Mouse (Mus musculus): ENCODE measurements around the gene Necab2. TPM values are rescaled to one million over a fixed set of nuclear protein-coding genes. Genes with fewer than 3 reads are reported as not detected.

The Necab2 gene
- 0.71 and 0.75 TPM in 2 replicates for polyA plus RNA-seq (2016; fragmentation: Nextera tagmentation; extraction: Ambion mirVana)

- ATAC-seq (ENCODE audit: insufficient number of reproducible peaks, low FRiP score) = peak; percentile 48
- H3K27ac ChIP-seq (ENCODE audit: poor library complexity, severe bottlenecking) = no peak within 1 kb of the TSS
- H3K27me3 ChIP-seq (replicated peaks) = peaks cover 85% of the 10 kb centered on the region
Measured at GRCm38 (mm10) chr8:119446211-119446989, at the start of gene Necab2. Gene Necab2 (plus strand): TSS chr8:119446719.

GRCm38 (mm10) chr8:119398558-119398957 lies 48.0 kb upstream of the Necab2 start:
- 88% methylated on average over 9 of the region's 9 CpGs for WGBS
- H3K27ac ChIP-seq (ENCODE audit: poor library complexity, severe bottlenecking) = no peak overlapping the region; the same call in 1 of the 2 replicates
- no peak for ATAC-seq (ENCODE audit: insufficient number of reproducible peaks, low FRiP score)
- no peak overlapping the region for H3K4me3 ChIP-seq
- peaks cover 28% of the 10 kb centered on the region for H3K36me3 ChIP-seq
- H3K9me3 ChIP-seq (replicated peaks) = no peaks in the 10 kb centered on the region
- no peak overlapping the region for H3K9ac ChIP-seq
- H3K4me1 ChIP-seq (replicated peaks) = peaks cover 21% of the 10 kb centered on the region
- H3K4me2 ChIP-seq = no peak overlapping the region
- H3K27me3 ChIP-seq (replicated peaks) = no peaks in the 10 kb centered on the region

More at GRCm38 (mm10) chr8:119446211-119446989, at the start of gene Necab2:
- Histone ChIP-seq H3K9me3 (replicated peaks) (no peaks in the 10 kb centered on the region), H3K36me3 (no peaks in the 10 kb centered on the region), H3K4me1 (replicated peaks) (peaks cover 3% of the 10 kb centered on the region; the same call in 1 of the 2 replicates), H3K9ac (peak within 1 kb of the TSS; percentile 73), H3K4me3 (peak within 1 kb of the TSS; percentile 65), H3K4me2 (peak within 1 kb of the TSS; percentile 97)
- WGBS = 2% methylated on average over 51 of the region's 52 CpGs

- Histone ChIP-seq H3K36me3 (peaks cover 34% of the 10 kb centered on the region), H3K27me3 (replicated peaks) (no peaks in the 10 kb centered on the region), H3K4me2 (peak overlapping the region; percentile 7; the same call in 1 of the 2 replicates), H3K4me1 (replicated peaks) (peaks cover 19% of the 10 kb centered on the region), H3K9ac (no peak overlapping the region), H3K4me3 (no peak overlapping the region), H3K9me3 (replicated peaks) (no peaks in the 10 kb centered on the region), H3K27ac (ENCODE audit: poor library complexity, severe bottlenecking) (0 out of 2 replicates have a peak overlapping the region, but pooled peaks have one; percentile 16)
- no peak for ATAC-seq (ENCODE audit: insufficient number of reproducible peaks, low FRiP score)
- WGBS = 55% methylated on average over 6 of the region's 6 CpGs
Measured at GRCm38 (mm10) chr8:119399255-119399654, 47.3 kb upstream of the Necab2 start.

GRCm38 (mm10) chr8:119400122-119400671 lies 46.3 kb upstream of the Necab2 start:
- no peak overlapping the region for H3K4me2 ChIP-seq
- no peak for ATAC-seq (ENCODE audit: insufficient number of reproducible peaks, low FRiP score)
- H3K36me3 ChIP-seq = peaks cover 43% of the 10 kb centered on the region
- no peak overlapping the region for H3K27ac ChIP-seq (ENCODE audit: poor library complexity, severe bottlenecking)
- no peak overlapping the region for H3K9ac ChIP-seq
- peaks cover 19% of the 10 kb centered on the region for H3K4me1 ChIP-seq (replicated peaks)
- no peak overlapping the region for H3K4me3 ChIP-seq
- WGBS = 82% methylated on average over 9 of the region's 9 CpGs
- H3K27me3 ChIP-seq (replicated peaks) = no peaks in the 10 kb centered on the region
- H3K9me3 ChIP-seq (replicated peaks) = no peaks in the 10 kb centered on the region

GRCm38 (mm10) chr8:119400904-119401303 lies 45.6 kb upstream of the Necab2 start:
- H3K27me3 ChIP-seq (replicated peaks) = no peaks in the 10 kb centered on the region
- H3K9ac ChIP-seq = no peak overlapping the region
- peaks cover 12% of the 10 kb centered on the region for H3K4me1 ChIP-seq (replicated peaks)
- H3K27ac ChIP-seq (ENCODE audit: poor library complexity, severe bottlenecking) = no peak overlapping the region
- 81% methylated on average over 3 of the region's 3 CpGs for WGBS
- peaks cover 45% of the 10 kb centered on the region for H3K36me3 ChIP-seq
- H3K4me3 ChIP-seq = no peak overlapping the region
- ATAC-seq (ENCODE audit: insufficient number of reproducible peaks, low FRiP score) = no peak
- no peak overlapping the region for H3K4me2 ChIP-seq
- no peaks in the 10 kb centered on the region for H3K9me3 ChIP-seq (replicated peaks)

GRCm38 (mm10) chr8:119403912-119404311 lies 42.6 kb upstream of the Necab2 start:
- no peak overlapping the region for H3K4me2 ChIP-seq
- H3K4me3 ChIP-seq = no peak overlapping the region
- H3K9ac ChIP-seq = no peak overlapping the region
- H3K27me3 ChIP-seq (replicated peaks) = no peaks in the 10 kb centered on the region
- peaks cover 62% of the 10 kb centered on the region for H3K36me3 ChIP-seq
- peaks cover 7% of the 10 kb centered on the region for H3K4me1 ChIP-seq (replicated peaks)
- 69% methylated on average over 10 of the region's 10 CpGs for WGBS
- H3K27ac ChIP-seq (ENCODE audit: poor library complexity, severe bottlenecking) = no peak overlapping the region
- H3K9me3 ChIP-seq (replicated peaks) = no peaks in the 10 kb centered on the region
- no peak for ATAC-seq (ENCODE audit: insufficient number of reproducible peaks, low FRiP score)

GRCm38 (mm10) chr8:119404648-119405047 lies 41.9 kb upstream of the Necab2 start:
- Histone ChIP-seq H3K27ac (ENCODE audit: poor library complexity, severe bottlenecking) (no peak overlapping the region), H3K4me3 (no peak overlapping the region), H3K9me3 (replicated peaks) (no peaks in the 10 kb centered on the region), H3K9ac (no peak overlapping the region), H3K27me3 (replicated peaks) (no peaks in the 10 kb centered on the region), H3K4me2 (no peak overlapping the region), H3K36me3 (peaks cover 70% of the 10 kb centered on the region), H3K4me1 (replicated peaks) (no peaks in the 10 kb centered on the region)
- WGBS = 94% methylated on average over 5 of the region's 5 CpGs
- ATAC-seq (ENCODE audit: insufficient number of reproducible peaks, low FRiP score) = no peak

- H3K4me1 ChIP-seq (replicated peaks) = peaks cover 5% of the 10 kb centered on the region; the same call in 1 of the 2 replicates
- H3K9me3 ChIP-seq (replicated peaks) = no peaks in the 10 kb centered on the region
- no peak for ATAC-seq (ENCODE audit: insufficient number of reproducible peaks, low FRiP score)
- no peak overlapping the region for H3K9ac ChIP-seq
- H3K4me2 ChIP-seq = no peak overlapping the region
- no peak overlapping the region for H3K4me3 ChIP-seq
- H3K27ac ChIP-seq (ENCODE audit: poor library complexity, severe bottlenecking) = no peak overlapping the region
- H3K36me3 ChIP-seq = peaks cover 71% of the 10 kb centered on the region
- 79% methylated on average over 8 of the region's 8 CpGs for WGBS
- H3K27me3 ChIP-seq (replicated peaks) = no peaks in the 10 kb centered on the region
Measured at GRCm38 (mm10) chr8:119408311-119408710, 38.2 kb upstream of the Necab2 start.

GRCm38 (mm10) chr8:119412037-119412734 lies 34.3 kb upstream of the Necab2 start:
- no peak overlapping the region for H3K9ac ChIP-seq
- H3K4me3 ChIP-seq = no peak overlapping the region
- no peak overlapping the region for H3K4me2 ChIP-seq
- H3K36me3 ChIP-seq = peaks cover 45% of the 10 kb centered on the region
- ATAC-seq (ENCODE audit: insufficient number of reproducible peaks, low FRiP score) = no peak
- H3K27ac ChIP-seq (ENCODE audit: poor library complexity, severe bottlenecking) = no peak overlapping the region
- no peaks in the 10 kb centered on the region for H3K9me3 ChIP-seq (replicated peaks)
- peaks cover 5% of the 10 kb centered on the region; the same call in 1 of the 2 replicates for H3K4me1 ChIP-seq (replicated peaks)
- 50% methylated on average over 10 of the region's 10 CpGs for WGBS
- peaks cover 16% of the 10 kb centered on the region for H3K27me3 ChIP-seq (replicated peaks)

GRCm38 (mm10) chr8:119412735-119413498 lies 33.6 kb upstream of the Necab2 start:
- peak overlapping the region; percentile 70 for H3K4me2 ChIP-seq
- 12% methylated on average over 18 of the region's 18 CpGs for WGBS
- H3K36me3 ChIP-seq = peaks cover 38% of the 10 kb centered on the region
- no peak overlapping the region for H3K27ac ChIP-seq (ENCODE audit: poor library complexity, severe bottlenecking)
- H3K4me1 ChIP-seq (replicated peaks) = peaks cover 5% of the 10 kb centered on the region; the same call in 1 of the 2 replicates
- peak overlapping the region; percentile 34; the same call in 1 of the 2 replicates for H3K4me3 ChIP-seq
- ATAC-seq (ENCODE audit: insufficient number of reproducible peaks, low FRiP score) = peak; percentile 37; the same call in 1 of the 2 replicates
- H3K27me3 ChIP-seq (replicated peaks) = peaks cover 23% of the 10 kb centered on the region
- no peaks in the 10 kb centered on the region for H3K9me3 ChIP-seq (replicated peaks)
- peak overlapping the region; percentile 68 for H3K9ac ChIP-seq
